20 mouse cellular contexts compared by ENCODE assay signal in the genomic region with DNA sequence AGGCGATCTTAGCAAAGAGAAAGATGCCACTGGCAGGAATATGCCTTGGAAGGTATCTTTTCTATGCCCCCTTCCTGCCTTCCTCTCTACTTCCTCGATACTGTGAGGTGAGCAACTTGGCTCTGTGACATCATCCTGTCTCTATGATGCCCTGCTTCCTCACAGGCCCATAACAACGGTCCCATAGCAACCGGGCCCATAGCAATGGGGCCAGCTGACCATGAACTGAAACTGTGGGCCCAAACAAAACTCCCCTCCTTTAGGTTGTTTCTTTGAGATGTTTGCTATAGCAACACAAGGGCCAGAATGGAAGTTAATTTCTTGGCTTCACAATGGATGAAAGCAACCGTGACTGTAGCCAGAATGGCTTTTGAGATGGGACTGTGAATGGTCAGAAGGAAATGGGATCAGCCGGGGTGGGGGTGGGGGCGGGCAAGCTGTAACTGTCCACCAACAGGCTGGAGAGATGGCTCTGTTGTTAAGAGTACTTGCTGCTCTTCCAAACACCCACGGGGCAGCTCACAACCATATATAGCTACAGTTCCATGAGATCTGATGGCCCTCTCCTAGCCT. TPM values are rescaled to one million over a fixed set of nuclear protein-coding genes. Genes with fewer than 3 reads are reported as not detected.
DNase-seq lines count a peak whose midpoint lies in the region; ATAC-seq lines count a peak whose summit lies in the region.
"Had no signal": no experiment of that assay in that cellular context is flagged by ENCODE, and none has a peak within 500 bp of the region (broad histone marks: within the 10 kb centered on the region; RNA-seq: fewer than 3 reads in every experiment).

No protein-coding gene starts in this region.

- no peak for DNase-seq in midbrain, embryonic 11.5 days (ENCODE audit: low spot score, missing footprints)
- DNase-seq in embryo, embryonic 10.5 days (ENCODE audit: low spot score) = peak; percentile 49
- no peak for DNase-seq in layer of hippocampus, adult 18-20 months (ENCODE audit: low spot score in 2 of 2)
- no peak for DNase-seq in left cerebral cortex, postnatal 25 days (ENCODE audit: low spot score in 2 of 2)
- DNase-seq in heart, adult 9 months (ENCODE audit: low spot score in 2 of 2) = no peak
- DNase-seq: adrenal gland, adult 2 months; cerebellum, adult 11-12 months; cerebellum, postnatal 36 days; gastrocnemius, postnatal 10 days; heart, postnatal 10 days; kidney, postnatal 4 days; liver, embryonic 13.5 days; thymus, adult 2 months had no signal

- intact Hi-C loops in left cerebral cortex, postnatal 25 days (cut with DNase I) = no loop called here

- WGBS in midbrain, embryonic 11.5 days = 48% methylated on average over 8 of the region's 8 CpGs
- WGBS in midbrain, embryonic 16.5 days = 41% methylated on average over 8 of the region's 8 CpGs
- 30% methylated on average over 8 of the region's 8 CpGs for WGBS in hindbrain, embryonic 15.5 days
- WGBS in neural tube, embryonic 14.5 days = 38% methylated on average over 8 of the region's 8 CpGs

- no peak overlapping the region for H3K4me2 ChIP-seq in midbrain, embryonic 11.5 days
- no peak overlapping the region for H3K4me2 ChIP-seq in midbrain, embryonic 16.5 days (ENCODE audit: low read length)
- no peak overlapping the region for H3K4me2 ChIP-seq in hindbrain, embryonic 15.5 days
- no peak overlapping the region for H3K4me2 ChIP-seq in neural tube, embryonic 14.5 days (ENCODE audit: low read depth, low read length)
- H3K4me2 ChIP-seq: liver, embryonic 13.5 days; lung, embryonic 15.5 days had no signal

- no peak overlapping the region for H3K9ac ChIP-seq in midbrain, embryonic 11.5 days (ENCODE audit: low read length)
- H3K9ac ChIP-seq in midbrain, embryonic 16.5 days (ENCODE audit: low read depth, low read length) = no peak overlapping the region
- H3K9ac ChIP-seq in hindbrain, embryonic 15.5 days = no peak overlapping the region
- no peak overlapping the region for H3K9ac ChIP-seq in neural tube, embryonic 14.5 days (replicated peaks; ENCODE audit: low read depth, low read length)
- H3K9ac ChIP-seq: liver, embryonic 13.5 days; lung, embryonic 15.5 days had no signal

- no peaks in the 10 kb centered on the region for H3K4me1 ChIP-seq in midbrain, embryonic 11.5 days (ENCODE audit: control insufficient read depth, insufficient read depth, low read length)
- no peaks in the 10 kb centered on the region for H3K4me1 ChIP-seq in midbrain, embryonic 16.5 days (ENCODE audit: control insufficient read depth, insufficient read depth, low read length)
- no peaks in the 10 kb centered on the region for H3K4me1 ChIP-seq in hindbrain, embryonic 15.5 days (replicated peaks)
- H3K4me1 ChIP-seq in neural tube, embryonic 14.5 days (ENCODE audit: control insufficient read depth, insufficient read depth, low read length) = no peaks in the 10 kb centered on the region
- H3K4me1 ChIP-seq: heart, embryonic 10.5 days; liver, embryonic 13.5 days; lung, embryonic 15.5 days had no signal

- no peak overlapping the region for H3K4me3 ChIP-seq in midbrain, embryonic 11.5 days (ENCODE audit: low read depth, low read length)
- H3K4me3 ChIP-seq in midbrain, embryonic 16.5 days (ENCODE audit: low read depth, low read length) = no peak overlapping the region
- H3K4me3 ChIP-seq in hindbrain, embryonic 15.5 days = no peak overlapping the region
- H3K4me3 ChIP-seq in neural tube, embryonic 14.5 days (ENCODE audit: low read depth, low read length) = no peak overlapping the region
- H3K4me3 ChIP-seq: forebrain, embryonic 10.5 days; heart, embryonic 10.5 days; liver, embryonic 13.5 days; lung, embryonic 15.5 days; myocyte had no signal

- H3K9me3 ChIP-seq in midbrain, embryonic 11.5 days (ENCODE audit: control insufficient read depth, low read length) = no peaks in the 10 kb centered on the region
- H3K9me3 ChIP-seq in midbrain, embryonic 16.5 days (replicated peaks; ENCODE audit: control insufficient read depth, low read length, poor library complexity, severe bottlenecking) = no peaks in the 10 kb centered on the region
- no peaks in the 10 kb centered on the region for H3K9me3 ChIP-seq in hindbrain, embryonic 15.5 days
- no peaks in the 10 kb centered on the region for H3K9me3 ChIP-seq in neural tube, embryonic 14.5 days (ENCODE audit: control insufficient read depth, low read length)
- H3K9me3 ChIP-seq: forebrain, embryonic 10.5 days; heart, embryonic 10.5 days; liver, embryonic 13.5 days; lung, embryonic 15.5 days had no signal

- H3K36me3 ChIP-seq in midbrain, embryonic 11.5 days (ENCODE audit: control insufficient read depth, insufficient read depth, low read length) = no peaks in the 10 kb centered on the region
- no peaks in the 10 kb centered on the region for H3K36me3 ChIP-seq in midbrain, embryonic 16.5 days (ENCODE audit: control insufficient read depth, insufficient read depth, low read length)
- no peaks in the 10 kb centered on the region for H3K36me3 ChIP-seq in hindbrain, embryonic 15.5 days
- no peaks in the 10 kb centered on the region for H3K36me3 ChIP-seq in neural tube, embryonic 14.5 days (ENCODE audit: control insufficient read depth, insufficient read depth, low read length)
- H3K36me3 ChIP-seq: forebrain, embryonic 10.5 days; heart, embryonic 10.5 days; liver, embryonic 13.5 days; lung, embryonic 15.5 days had no signal

- ATAC-seq in midbrain, embryonic 11.5 days (ENCODE audit: low FRiP score) = peak; percentile 67; the same call in 1 of the 2 replicates
- no peak for ATAC-seq in midbrain, embryonic 16.5 days
- ATAC-seq in hindbrain, embryonic 15.5 days (ENCODE audit: low FRiP score, low read depth) = peak; percentile 63; the same call in 1 of the 2 replicates
- peak; percentile 44; the same call in 1 of the 2 replicates for ATAC-seq in neural tube, embryonic 14.5 days (ENCODE audit: low read depth)

- no peaks in the 10 kb centered on the region for H3K27me3 ChIP-seq in midbrain, embryonic 11.5 days (ENCODE audit: control insufficient read depth, insufficient read depth, low read length)
- no peaks in the 10 kb centered on the region for H3K27me3 ChIP-seq in midbrain, embryonic 16.5 days (ENCODE audit: control insufficient read depth, insufficient read depth, low read depth, low read length)
- H3K27me3 ChIP-seq in hindbrain, embryonic 15.5 days = no peaks in the 10 kb centered on the region
- H3K27me3 ChIP-seq in neural tube, embryonic 14.5 days (ENCODE audit: control insufficient read depth, insufficient read depth, low read length) = no peaks in the 10 kb centered on the region
- H3K27me3 ChIP-seq: liver, embryonic 13.5 days; lung, embryonic 15.5 days had no signal

- no peak overlapping the region for H3K27ac ChIP-seq in midbrain, embryonic 11.5 days (ENCODE audit: low read depth, low read length)
- no peak overlapping the region for H3K27ac ChIP-seq in midbrain, embryonic 16.5 days (ENCODE audit: low read length)
- no peak overlapping the region for H3K27ac ChIP-seq in hindbrain, embryonic 15.5 days (replicated peaks)
- H3K27ac ChIP-seq in neural tube, embryonic 14.5 days (ENCODE audit: low read depth, low read length) = no peak overlapping the region
- H3K27ac ChIP-seq: forebrain, embryonic 10.5 days; heart, embryonic 10.5 days; liver, embryonic 13.5 days; lung, embryonic 15.5 days had no signal

RNA-seq across cellular contexts. Expression of gene Cebpg, which starts 10.4 kb away (rescaled TPM):
- polyA plus RNA-seq in midbrain, embryonic 11.5 days (2014; fragmentation: Nextera tagmentation; extraction: Ambion mirVana) = 36.2 and 37.7 TPM in 2 replicates
- polyA plus RNA-seq in midbrain, embryonic 16.5 days (2015; fragmentation: Nextera tagmentation; extraction: Ambion mirVana) = 24.2 and 27.3 TPM in 2 replicates
- polyA plus RNA-seq in hindbrain, embryonic 15.5 days (2015; fragmentation: Nextera tagmentation; extraction: Ambion mirVana) = 30.5 and 33.3 TPM in 2 replicates
- polyA plus RNA-seq in neural tube, embryonic 14.5 days (2014; fragmentation: Nextera tagmentation; extraction: Ambion mirVana) = 27.2 and 32.4 TPM in 2 replicates
- 10 to 100 TPM; 36.2 to 36.5 TPM for total RNA-seq in layer of hippocampus, adult 18-20 months (2021)
- total RNA-seq in left cerebral cortex, postnatal 25 days (2021) = 10 to 100 TPM; 31.3 to 34.8 TPM

RNA-seq across cellular contexts. Expression of gene Cebpa, which starts 52.4 kb away (rescaled TPM):
- polyA plus RNA-seq in midbrain, embryonic 11.5 days (2014; fragmentation: Nextera tagmentation; extraction: Ambion mirVana) = 0.37 and 0.60 TPM in 2 replicates
- 0.33 and 0.51 TPM in 2 replicates for polyA plus RNA-seq in midbrain, embryonic 16.5 days (2015; fragmentation: Nextera tagmentation; extraction: Ambion mirVana)
- polyA plus RNA-seq in hindbrain, embryonic 15.5 days (2015; fragmentation: Nextera tagmentation; extraction: Ambion mirVana) = 0.84 and 1.1 TPM in 2 replicates
- 0.62 and 0.77 TPM in 2 replicates for polyA plus RNA-seq in neural tube, embryonic 14.5 days (2014; fragmentation: Nextera tagmentation; extraction: Ambion mirVana)
- 10 to 100 TPM; 21.4 to 22.4 TPM for total RNA-seq in layer of hippocampus, adult 18-20 months (2021)
- total RNA-seq in left cerebral cortex, postnatal 25 days (2021) = 10 to 100 TPM in 1 of 2 experiments, 1 to 10 TPM in 1; 8.7 to 10.1 TPM
